Comparison of ENCODE assay signal across 1 mouse cellular context in the genomic region with DNA sequence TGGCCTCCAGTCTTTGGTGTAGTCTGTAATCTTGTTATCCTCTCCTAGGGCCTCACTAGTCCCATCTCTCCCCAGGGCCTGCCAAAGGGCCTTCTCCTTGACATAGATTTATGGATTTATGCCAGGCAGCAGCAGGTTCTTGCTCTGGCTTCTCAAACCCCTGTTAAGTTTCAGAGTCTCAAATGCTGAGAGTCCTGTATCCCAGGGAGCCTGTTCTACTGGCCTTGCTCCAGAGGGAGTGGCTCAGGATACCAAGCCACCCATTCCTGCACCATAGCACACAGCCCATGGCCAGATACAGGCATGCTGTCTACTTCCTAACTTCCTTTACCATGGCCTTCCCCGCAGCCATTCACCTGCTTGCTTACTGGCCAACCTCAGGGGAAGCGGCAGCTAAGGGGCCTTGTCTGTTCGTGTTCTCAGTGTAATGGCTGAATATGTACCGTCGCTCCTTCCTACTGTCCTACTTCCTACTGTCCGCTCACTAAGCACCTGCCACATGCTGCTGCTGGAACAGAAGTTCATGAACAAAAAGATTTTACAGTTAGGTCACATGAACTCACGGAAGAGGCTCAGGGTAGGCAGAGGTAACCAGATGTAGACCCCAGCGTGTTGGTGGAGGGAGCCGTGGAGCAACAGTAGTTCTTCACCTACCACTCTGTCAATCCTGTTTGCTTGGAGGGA.
TF ChIP-seq lines count a peak whose summit lies in the region.

No protein-coding gene starts in this region.

TF ChIP-seq in CH12.LX, 34 proteins besides CTCF, POLR2A, EP300 and RAD21:
- TF ChIP-seq RCOR1 (conservative IDR thresholded peaks at IDR 0.05; ENCODE audit: low read depth, low read length) = no peak
- no peak for TF ChIP-seq PAX5 (IDR thresholded peaks at IDR 0.05; ENCODE audit: low read length)
- TF ChIP-seq KAT2A (IDR thresholded peaks at IDR 0.05; ENCODE audit: insufficient replicate concordance, low read length) = no peak
- 0 out of 2 replicates have a peak, but pooled peaks have one; percentile 14 for TF ChIP-seq CHD2 (IDR thresholded peaks at IDR 0.05; ENCODE audit: low read length)
- no peak for TF ChIP-seq SIN3A (IDR thresholded peaks at IDR 0.05; ENCODE audit: low read length)
- TF ChIP-seq JUND (conservative IDR thresholded peaks at IDR 0.05; ENCODE audit: low read depth, low read length) = no peak
- no peak for TF ChIP-seq ELF1 (IDR thresholded peaks at IDR 0.05; ENCODE audit: low read depth, low read length)
- no peak for TF ChIP-seq MYC (IDR thresholded peaks at IDR 0.05; ENCODE audit: low read depth, low read length)
- TF ChIP-seq JUN (IDR thresholded peaks at IDR 0.05; ENCODE audit: insufficient read depth, low read depth, low read length) = no peak
- no peak for TF ChIP-seq MAX (IDR thresholded peaks at IDR 0.05; ENCODE audit: low read length)
- TF ChIP-seq ZMIZ1 (IDR thresholded peaks at IDR 0.05; ENCODE audit: low read depth, low read length) = peak; percentile 45; the same call in 1 of the 2 replicates
- 0 out of 2 replicates have a peak, but pooled peaks have one; percentile 2 for TF ChIP-seq HCFC1 (IDR thresholded peaks at IDR 0.05; ENCODE audit: low read depth, low read length)
- 0 out of 2 replicates have a peak, but pooled peaks have one; percentile 30 for TF ChIP-seq POLR2AphosphoS2 (IDR thresholded peaks at IDR 0.05; ENCODE audit: low read depth, low read length)
- no peak for TF ChIP-seq IRF4 (IDR thresholded peaks at IDR 0.05; ENCODE audit: low read depth, low read length)
